Comparison of ENCODE assay signal across 8 mouse cellular contexts in genomic region chr16:30977186-30977585, GRCm38 (mm10).
DNase-seq lines count a peak whose midpoint lies in the region; ATAC-seq and TF ChIP-seq lines count a peak whose summit lies in the region.

No protein-coding gene starts in this region.

- DNase-seq in T-cell, adult 2 months (ENCODE audit: low spot score), result peak; percentile 84
- DNase-seq in cerebellum, postnatal 4 days (ENCODE audit: low spot score in 2 of 2), result peak; percentile 92 to 94
- DNase-seq in gastrocnemius, adult 2 months, result peak; percentile 93
- peak; percentile 96 for DNase-seq in hindbrain, postnatal 0 days (ENCODE audit: low spot score)
- peak; percentile 89 to 92 for DNase-seq in left cerebral cortex, adult 2 months (ENCODE audit: extremely low spot score in 1 of 2, low spot score in 2 of 2)
- peak; percentile 96 to 97 for DNase-seq in right cerebral cortex, adult 2 months (ENCODE audit: low spot score in 2 of 2)
- peak; percentile 95 for DNase-seq in urinary bladder, postnatal 14 days (ENCODE audit: low spot score)

- H3K36me3 ChIP-seq in hindbrain, postnatal 0 days (ENCODE audit: insufficient read depth, low read length), result no peaks in the 10 kb centered on the region

- no peak overlapping the region for H3K9ac ChIP-seq in hindbrain, postnatal 0 days (replicated peaks; ENCODE audit: low read length)

- H3K4me3 ChIP-seq in gastrocnemius, adult 2 months, result no peak overlapping the region
- no peak overlapping the region for H3K4me3 ChIP-seq in hindbrain, postnatal 0 days (ENCODE audit: low read length)
- H3K4me3 ChIP-seq in left cerebral cortex, adult 2 months, result no peak overlapping the region

- H3K4me2 ChIP-seq in hindbrain, postnatal 0 days (ENCODE audit: low read depth, low read length), result peak overlapping the region; percentile 31

- TF ChIP-seq CTCF in gastrocnemius, adult 2 months (IDR thresholded peaks at IDR 0.05), result peak; percentile 98
- peak; percentile 100 for TF ChIP-seq CTCF in hindbrain, postnatal 0 days (IDR thresholded peaks at IDR 0.05; ENCODE audit: low read depth)
- peak; percentile 100 for TF ChIP-seq CTCF in left cerebral cortex, adult 2 months (IDR thresholded peaks at IDR 0.05)

- peaks cover 6% of the 10 kb centered on the region for H3K4me1 ChIP-seq in hindbrain, postnatal 0 days (ENCODE audit: insufficient read depth, low read length)

- no peaks in the 10 kb centered on the region for H3K27me3 ChIP-seq in hindbrain, postnatal 0 days (ENCODE audit: insufficient read depth, low read length)

- intact Hi-C loops in gastrocnemius, adult 2 months (cut with DNase I), result loop anchor here (1.0 to 10.0 kb wide), 2 partner anchors 378 to 380 kb away; no protein-coding TSS in a partner anchor
- intact Hi-C loops in left cerebral cortex, adult 2 months (cut with DNase I), result loop anchor here (1.0 to 2.0 kb wide), 3 partner anchors 94 to 380 kb away; no protein-coding TSS in a partner anchor

- peak overlapping the region; percentile 53 for H3K27ac ChIP-seq in gastrocnemius, adult 2 months
- H3K27ac ChIP-seq in hindbrain, postnatal 0 days, result peak overlapping the region; percentile 48; the same call in 1 of the 2 replicates
- peak overlapping the region; percentile 3; the same call in 1 of the 2 replicates for H3K27ac ChIP-seq in left cerebral cortex, adult 2 months

- H3K9me3 ChIP-seq in hindbrain, postnatal 0 days (ENCODE audit: low read length), result no peaks in the 10 kb centered on the region

- peak; percentile 94 for ATAC-seq in hindbrain, postnatal 0 days
- ATAC-seq in megakaryocyte, adult 5-6 weeks (ENCODE audit: poor library complexity, severe bottlenecking), result peak; percentile 91

- 4% methylated on average over 3 of the region's 3 CpGs for WGBS in hindbrain, postnatal 0 days

Comparison
In these comparisons a context has a peak if more than half of its experiments do, and no peak if none do; other contexts are left out.
1. H3K27ac ChIP-seq: peak in every context shown above with its lines; median percentile 53 in gastrocnemius, adult 2 months; 48 in hindbrain, postnatal 0 days; 3 in left cerebral cortex, adult 2 months.